Mouse (Mus musculus) layer of hippocampus, adult 9-11 months (tissue): ENCODE results near the gene Zfp449.
A peak's percentile ranks its signal among the peaks of the same experiment; 100 is the strongest.

Experiments used
- DNase-seq: peaks from one replicate; pipeline ENCODE4 v3.0.0; 2022

The Zfp449 gene

GRCm38 (mm10) chrX:56346176-56346931 is at the start of gene Zfp449:
TSS of gene Zfp449 (plus strand) at chrX:56346400.
- DNase-seq = peak; percentile 85

GRCm38 (mm10) chrX:56307597-56307996 is 38.6 kb upstream of the Zfp449 start:
- DNase-seq = no peak

GRCm38 (mm10) chrX:56312813-56313212 is 33.4 kb upstream of the Zfp449 start:
- DNase-seq = no peak

- DNase-seq = no peak
These were observed 24.1 kb upstream of the Zfp449 start for GRCm38 (mm10) chrX:56322096-56322495.

GRCm38 (mm10) chrX:56322731-56323130 is 23.5 kb upstream of the Zfp449 start:
- DNase-seq = no peak

GRCm38 (mm10) chrX:56332046-56332445 is 14.2 kb upstream of the Zfp449 start:
- no peak for DNase-seq

- no peak for DNase-seq
These were observed 5.9 kb upstream of the Zfp449 start for GRCm38 (mm10) chrX:56340305-56340704.

- no peak for DNase-seq
These were observed 3.3 kb upstream of the Zfp449 start for GRCm38 (mm10) chrX:56342921-56343320.

- peak; percentile 2 for DNase-seq
These were observed 693 bp downstream of the Zfp449 start for GRCm38 (mm10) chrX:56346932-56347253.

- peak; percentile 25 for DNase-seq
These were observed 28.4 kb downstream of the Zfp449 start, which contains the start of gene Smim10l2a for GRCm38 (mm10) chrX:56374431-56375128. TSS of gene Smim10l2a (plus strand) at chrX:56374586.

- no peak for DNase-seq
These were observed 34.7 kb downstream of the Zfp449 start for GRCm38 (mm10) chrX:56380852-56381251.

- DNase-seq = no peak
These were observed 37.9 kb downstream of the Zfp449 start for GRCm38 (mm10) chrX:56384142-56384541.

GRCm38 (mm10) chrX:56404646-56405045 is 58.4 kb downstream of the Zfp449 start:
- no peak for DNase-seq

- no peak for DNase-seq
These were observed 59.3 kb downstream of the Zfp449 start for GRCm38 (mm10) chrX:56405482-56405881.

GRCm38 (mm10) chrX:56406128-56406527 is 59.9 kb downstream of the Zfp449 start:
- DNase-seq = no peak
